Mouse (Mus musculus): ENCODE data around the gene Tmem126b.

- TF ChIP-seq POLR2A (IDR thresholded peaks at IDR 0.05; ENCODE audit: borderline replicate concordance, low read depth, low read length), result no peak
- TF ChIP-seq CTCF (IDR thresholded peaks at IDR 0.05; ENCODE audit: low read depth, low read length), result no peak
Observed at GRCm38 (mm10) chr7:90427006-90427405, 48.8 kb downstream of the Tmem126b start.
